Mouse (Mus musculus): ENCODE data around the gene Osbpl10.
"Not testable (repeated sequence)": the region's sequence is repeated elsewhere in the genome, so short reads cannot be mapped to it uniquely, and the experiment has no call there.

The Osbpl10 gene

DNA sequence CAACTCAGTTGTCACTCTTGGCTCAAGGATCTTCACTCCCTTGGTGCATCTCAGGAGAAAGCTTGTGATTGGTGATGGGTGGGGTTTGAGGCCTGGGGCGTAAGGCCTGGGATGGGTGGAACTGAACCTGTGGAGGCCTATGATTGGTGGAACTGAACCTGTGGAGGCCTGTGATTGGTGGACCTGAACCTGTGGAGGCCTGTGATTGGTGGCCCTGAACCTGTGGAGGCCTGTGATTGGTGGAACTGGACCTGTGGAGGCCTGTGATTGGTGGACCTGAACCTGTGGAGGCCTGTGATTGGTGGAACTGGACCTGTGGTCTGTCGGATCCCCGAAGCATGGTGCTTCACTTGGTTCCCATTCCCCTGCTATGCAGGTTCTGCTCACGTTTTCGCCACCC lies 7.4 kb downstream of the Osbpl10 start:
- DNase-seq (ENCODE audit: low spot score) = no peak

DNA sequence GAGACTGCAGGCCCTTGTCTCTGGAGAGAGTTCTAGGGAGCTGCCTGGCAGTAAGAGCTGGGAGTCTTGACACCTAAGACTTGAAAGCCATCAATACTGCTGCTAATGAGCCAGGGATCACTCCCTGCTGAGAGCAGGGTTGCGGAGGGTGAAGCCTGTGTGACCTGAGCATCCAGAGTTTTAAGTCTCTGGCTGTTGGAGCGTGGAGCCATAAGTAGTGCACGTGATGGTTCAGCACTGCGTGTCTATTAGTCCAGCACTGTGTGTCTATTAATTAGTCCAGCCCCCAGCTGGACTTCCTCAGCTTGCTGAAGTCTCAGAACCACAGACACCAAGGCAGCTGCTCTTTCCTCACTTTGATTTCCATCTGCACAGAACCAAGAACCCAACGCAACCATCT lies 8.0 kb downstream of the Osbpl10 start:
- DNase-seq (ENCODE audit: low spot score) = peak; percentile 40

DNA sequence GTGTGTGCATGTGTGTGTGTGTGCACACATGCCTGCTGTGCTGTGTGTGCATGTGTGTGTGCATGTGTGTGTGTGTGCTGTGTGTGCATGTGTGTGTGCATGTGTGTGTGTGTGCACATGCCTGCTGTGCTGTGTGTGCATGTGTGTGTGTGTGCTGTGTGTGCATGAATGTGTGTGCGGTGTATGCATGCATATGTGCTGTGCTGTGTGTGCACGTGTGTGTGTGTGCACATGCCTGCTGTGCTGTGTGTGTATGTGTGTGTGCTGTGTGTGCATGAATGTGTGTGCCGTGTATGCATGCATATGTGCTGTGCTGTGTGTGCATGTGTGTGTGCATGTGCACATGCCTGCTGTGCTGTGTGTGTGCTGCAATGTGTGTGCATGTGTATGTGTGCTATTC lies 9.7 kb downstream of the Osbpl10 start:
- DNase-seq (ENCODE audit: low spot score) = no peak

DNA sequence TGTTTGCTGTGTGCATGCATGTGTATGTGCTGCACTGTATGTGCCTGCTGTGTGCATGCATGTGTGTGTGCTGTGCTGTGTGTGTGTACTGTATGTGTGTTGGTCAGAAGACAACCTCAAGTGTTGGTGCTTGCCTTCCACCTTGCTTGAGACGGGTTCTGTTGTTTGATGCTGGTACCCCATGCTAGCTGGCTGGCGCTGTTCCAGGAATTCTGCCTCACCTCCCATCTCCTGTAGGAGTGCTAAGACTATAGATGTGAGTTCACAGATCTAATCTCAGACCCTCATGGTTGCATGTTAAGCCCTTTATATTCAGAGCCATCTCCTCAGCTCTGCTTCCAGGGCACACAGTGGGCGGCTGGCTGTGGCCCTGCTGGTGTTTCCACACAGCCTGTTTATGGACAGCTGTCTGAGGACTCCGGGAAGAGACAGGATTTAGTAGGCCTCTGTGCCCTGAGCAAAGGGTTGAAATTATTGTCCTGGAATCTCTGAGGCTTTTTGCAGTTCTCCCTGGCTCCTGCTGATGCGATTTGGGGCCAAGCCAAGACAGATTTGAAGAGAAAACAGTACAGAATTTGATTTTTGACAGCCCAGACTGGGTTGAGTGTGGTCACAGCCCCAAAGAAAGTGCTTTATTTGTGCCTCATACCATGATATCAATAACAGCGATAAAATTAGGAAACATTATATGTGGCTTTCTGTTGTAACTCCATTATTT lies 10.4 kb downstream of the Osbpl10 start:
- peak; percentile 29 for DNase-seq (ENCODE audit: low spot score)

DNA sequence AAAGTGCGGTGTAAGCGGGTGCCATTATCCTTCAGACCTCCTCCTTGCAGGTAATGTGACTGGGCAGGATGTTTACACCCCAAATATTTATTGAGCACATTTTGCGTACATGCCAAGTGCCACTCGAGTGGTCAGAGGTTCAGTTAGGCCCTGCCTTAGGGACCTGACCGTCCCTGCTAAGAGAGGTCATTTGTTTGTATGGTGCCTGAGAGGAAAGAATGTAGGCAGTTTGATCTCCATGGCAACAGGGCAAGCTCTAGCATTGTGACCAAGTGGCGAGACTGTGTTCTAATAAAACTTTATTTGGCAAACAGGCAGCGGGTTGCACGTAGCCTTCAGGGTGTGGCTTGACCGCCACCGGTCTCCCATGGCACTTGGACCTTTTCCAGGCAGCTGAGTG lies 12.1 kb downstream of the Osbpl10 start:
- no peak for DNase-seq (ENCODE audit: low spot score)

DNA sequence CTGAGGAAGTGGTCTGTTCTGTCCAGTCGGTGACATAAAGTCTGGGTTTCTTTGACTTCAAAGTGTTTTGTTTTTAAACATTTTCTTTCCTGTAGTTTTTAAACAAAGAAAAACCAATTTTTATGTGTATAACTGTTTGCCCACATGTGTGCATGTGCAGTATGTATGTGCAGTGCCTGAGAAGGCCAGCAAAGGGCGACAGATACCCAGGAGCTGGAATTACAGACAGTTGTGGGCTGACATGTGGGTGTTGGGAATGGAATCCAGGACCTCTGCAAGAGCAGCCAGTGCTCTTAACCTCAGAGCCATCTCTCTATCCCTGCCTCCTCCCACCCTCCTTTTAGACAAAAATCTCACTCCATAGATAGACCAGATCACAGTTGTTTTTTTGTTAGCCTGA lies 14.2 kb downstream of the Osbpl10 start:
- no peak for DNase-seq (ENCODE audit: low spot score)

DNA sequence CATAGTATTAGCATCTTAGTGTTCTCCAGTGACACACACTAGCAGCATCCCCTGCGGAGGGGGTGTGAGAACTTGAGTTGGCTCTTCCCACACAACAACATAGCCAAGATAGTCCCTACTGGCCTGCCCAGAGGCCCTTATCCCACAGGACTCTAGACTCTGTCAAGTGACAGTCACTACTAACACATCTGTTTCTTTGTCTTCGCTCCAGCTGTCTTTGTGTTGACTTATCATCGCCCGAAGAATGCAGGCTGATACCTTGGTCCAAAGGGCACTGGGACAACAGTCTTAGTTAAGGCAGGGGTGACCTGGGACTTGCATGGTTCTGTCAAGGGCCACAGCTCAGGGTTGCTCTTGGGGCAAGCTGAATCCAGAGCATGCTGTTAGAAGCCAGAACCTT lies 16.9 kb downstream of the Osbpl10 start:
- DNase-seq (ENCODE audit: low spot score) = no peak

DNA sequence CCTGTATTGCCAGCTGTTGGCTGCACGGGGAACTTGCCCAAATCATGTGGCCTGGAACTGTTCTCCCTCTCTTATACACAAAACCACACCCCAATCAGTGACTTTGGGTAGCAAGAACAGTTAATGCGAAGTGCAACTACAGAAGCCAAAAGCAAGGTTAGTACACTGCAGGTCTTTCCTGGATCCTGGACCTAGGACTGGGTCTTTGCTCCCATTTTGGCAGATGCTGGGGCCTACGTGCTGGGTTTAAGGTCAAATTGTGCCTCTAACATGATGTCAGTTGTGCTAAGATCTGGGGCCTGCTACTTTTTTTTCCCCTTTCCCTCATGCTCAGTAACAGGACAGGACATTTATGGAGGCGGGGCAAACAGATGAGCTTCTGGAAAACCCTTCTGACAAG lies 17.3 kb downstream of the Osbpl10 start:
- DNase-seq (ENCODE audit: low spot score) = no peak

DNA sequence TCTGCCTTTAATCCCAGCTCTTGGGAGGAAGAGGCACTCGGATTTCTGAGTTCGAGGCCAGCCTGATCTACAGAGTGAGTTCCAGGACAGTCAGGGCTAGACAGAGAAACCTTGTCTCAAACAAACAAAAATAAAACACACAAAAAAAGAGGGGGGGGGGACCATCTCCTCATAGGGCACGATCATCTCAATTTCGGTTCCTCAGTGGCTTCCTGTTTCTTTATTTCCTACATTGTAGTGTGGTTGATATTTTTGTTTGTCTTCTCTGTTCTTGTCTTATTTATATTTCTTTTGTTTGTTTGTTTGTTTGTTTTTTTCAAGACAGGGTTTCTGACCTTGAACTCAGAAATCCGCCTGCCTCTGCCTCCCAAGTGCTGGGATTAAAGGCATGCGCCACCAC lies 18.1 kb downstream of the Osbpl10 start:
- no peak for DNase-seq (ENCODE audit: low spot score)

DNA sequence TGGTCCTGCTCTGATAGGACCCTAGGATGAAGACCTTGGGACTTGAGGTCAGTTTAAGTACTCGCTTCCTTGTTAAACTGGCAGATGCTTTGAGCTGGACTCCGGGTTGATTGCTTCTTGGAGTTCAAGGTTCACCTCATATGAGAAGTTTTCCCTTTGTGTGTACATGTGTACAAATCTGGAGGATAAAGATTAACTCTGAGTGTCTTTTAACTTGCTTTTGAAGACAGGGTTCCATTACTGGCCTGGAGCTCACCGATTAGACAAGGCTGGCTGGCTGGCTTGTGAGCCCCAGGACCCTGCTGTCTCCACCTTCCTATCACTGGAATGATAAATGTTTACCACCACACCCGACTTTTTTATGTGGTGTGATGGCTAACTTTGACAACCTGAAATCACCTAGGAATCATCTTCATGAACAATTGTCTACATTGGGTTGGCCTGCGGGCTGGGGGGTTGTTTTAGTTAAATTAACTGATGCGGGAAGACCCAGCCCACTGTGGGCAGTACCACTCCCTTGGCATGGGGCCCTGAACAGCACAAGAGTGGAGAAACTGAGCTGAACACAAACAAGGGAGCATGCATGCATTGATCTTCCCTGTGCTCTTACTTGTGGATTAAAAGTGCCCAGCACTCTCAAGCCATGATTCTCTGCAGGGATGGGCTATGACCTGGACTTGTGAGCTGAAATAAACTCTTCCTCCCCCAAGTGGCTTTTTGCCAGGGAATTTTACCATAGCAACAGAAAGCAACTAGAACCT lies 20.8 kb downstream of the Osbpl10 start:
- DNase-seq (ENCODE audit: low spot score) = no peak

DNA sequence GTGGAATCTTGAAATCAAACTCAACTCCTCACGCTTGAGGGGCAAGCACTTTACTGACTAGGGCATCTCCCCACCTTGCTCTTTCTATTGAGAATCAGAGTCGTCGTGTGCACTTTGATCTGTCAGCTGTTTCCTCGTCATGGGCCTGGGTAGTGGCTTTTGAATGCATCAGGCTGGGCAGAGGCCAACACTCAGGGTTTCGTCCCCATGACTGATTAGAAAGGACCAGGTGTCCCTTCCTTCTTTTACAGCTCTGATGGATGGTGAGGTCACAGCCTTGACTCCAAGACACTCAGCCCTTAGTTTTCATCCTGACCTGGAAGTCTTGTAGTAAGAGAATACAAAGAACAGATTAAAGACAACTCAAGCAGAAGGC lies 21.4 kb downstream of the Osbpl10 start:
- DNase-seq (ENCODE audit: low spot score) = no peak

DNA sequence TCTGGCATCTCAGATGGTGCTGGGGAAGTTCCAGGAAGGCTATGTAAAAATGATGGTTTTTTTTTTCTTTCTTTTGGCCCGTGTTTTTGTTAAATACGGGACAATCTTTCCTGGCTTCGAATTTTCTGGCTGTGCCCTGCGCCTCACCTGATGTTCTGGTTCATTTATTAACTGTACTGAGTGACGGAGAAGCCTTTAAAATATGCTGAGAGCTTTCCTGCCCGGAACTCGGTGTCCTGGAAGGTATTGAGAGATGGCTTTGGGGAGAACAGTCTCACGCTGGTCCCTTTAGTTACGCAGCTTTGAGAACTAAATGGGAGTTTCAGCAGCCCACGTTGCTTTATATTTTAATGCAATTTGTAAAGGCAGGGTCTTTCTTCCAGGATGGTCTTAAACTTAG lies 27.1 kb downstream of the Osbpl10 start:
- no peak for DNase-seq (ENCODE audit: low spot score)

DNA sequence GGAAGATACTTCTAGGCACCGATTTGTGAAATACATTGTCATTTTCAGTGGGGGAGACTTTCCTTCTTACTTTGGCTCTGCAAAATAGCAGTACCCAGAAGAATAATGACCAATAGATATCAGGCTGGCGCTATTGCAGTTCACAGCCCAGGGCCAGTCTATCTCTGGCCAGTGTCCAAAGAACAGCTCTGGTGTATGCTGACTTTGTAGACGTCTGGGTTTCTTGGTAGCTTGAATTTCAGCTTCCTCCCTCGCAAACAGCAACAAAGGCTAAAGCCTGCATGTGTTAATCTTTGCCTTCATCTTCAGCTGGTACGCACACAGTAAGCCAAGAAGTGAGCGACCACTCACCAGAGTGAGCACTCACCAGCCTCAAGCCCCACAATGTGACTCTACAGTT lies 29.4 kb downstream of the Osbpl10 start:
- DNase-seq (ENCODE audit: low spot score) = no peak

DNA sequence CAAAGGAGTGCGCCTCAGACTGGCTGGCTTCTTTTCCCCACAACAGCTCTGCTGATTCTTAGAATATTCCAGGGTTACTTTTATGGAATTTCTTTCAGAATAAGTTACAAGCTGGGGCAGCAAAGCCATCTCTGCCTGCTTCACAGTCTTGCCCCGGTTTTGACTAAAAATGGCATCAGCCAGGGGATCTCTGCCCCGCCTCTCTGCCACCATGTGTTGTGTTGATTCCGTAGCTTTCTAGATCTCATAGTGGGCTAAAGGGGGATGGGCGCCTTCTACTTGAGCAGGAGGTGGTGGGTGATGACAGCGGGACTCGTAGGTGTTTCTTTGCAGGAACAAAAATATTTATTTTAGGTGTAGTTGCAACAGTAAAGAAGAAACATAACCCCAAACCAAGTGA lies 29.8 kb downstream of the Osbpl10 start:
- DNase-seq (ENCODE audit: low spot score) = no peak

DNA sequence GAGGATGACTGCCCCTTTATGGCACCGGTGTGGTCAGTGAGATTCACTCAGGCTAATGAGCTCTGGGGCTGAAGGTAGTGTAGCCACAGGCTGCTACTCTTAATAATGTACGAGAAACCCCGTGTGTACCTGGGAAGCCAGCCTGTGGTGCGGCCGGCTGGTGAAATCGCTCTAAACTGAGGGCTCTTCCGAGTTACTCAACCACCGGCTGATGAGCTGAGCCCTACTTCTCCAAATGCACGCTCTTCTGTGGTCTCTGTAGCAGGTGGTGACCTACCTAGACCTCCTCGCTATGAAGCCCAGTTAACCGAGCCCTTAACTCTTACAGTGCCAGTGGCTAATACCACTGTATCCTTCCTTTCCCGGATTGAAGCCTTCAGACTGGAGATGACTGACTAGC lies 34.0 kb downstream of the Osbpl10 start:
- DNase-seq (ENCODE audit: low spot score) = no peak

DNA sequence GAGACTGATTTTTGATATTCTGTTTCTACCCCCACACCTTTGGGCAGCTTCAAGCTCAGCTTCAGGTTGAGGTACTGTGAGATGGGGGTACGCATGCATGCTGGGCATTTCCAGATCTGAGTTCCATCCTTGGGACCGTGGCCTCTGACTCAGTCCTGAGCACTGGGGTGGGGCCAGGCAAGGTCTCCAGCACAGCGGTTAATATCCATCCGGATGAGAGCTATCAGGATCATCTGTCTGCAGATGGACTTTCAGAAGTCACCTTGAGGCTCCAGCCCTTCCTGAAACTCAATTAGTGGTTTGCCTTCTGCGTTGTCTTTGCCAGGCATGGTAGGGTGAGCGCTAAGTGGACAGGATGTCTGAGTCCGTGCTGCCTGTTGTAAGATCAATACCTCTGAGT lies 41.8 kb downstream of the Osbpl10 start:
- DNase-seq (ENCODE audit: low spot score) = no peak

DNA sequence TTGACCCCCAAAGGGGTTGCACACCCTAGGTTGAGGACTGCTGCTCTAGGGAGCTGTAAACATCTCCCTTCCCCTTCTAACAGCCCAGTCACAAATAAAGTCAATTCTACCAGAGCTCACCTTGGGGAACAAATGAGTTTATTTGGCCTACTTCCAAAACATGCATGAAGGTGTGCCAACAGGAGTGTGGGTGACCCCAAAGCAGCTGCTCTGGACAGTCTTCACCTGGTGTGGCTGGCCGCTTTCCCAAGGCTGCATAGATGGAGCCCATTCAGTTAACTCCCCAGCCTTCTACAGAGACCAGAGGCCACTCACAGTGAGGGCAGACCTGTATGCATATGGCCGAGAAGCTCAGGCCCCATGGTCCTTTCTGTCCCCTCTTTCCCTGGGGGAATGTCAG lies 43.0 kb downstream of the Osbpl10 start:
- no peak for DNase-seq (ENCODE audit: low spot score)

DNA sequence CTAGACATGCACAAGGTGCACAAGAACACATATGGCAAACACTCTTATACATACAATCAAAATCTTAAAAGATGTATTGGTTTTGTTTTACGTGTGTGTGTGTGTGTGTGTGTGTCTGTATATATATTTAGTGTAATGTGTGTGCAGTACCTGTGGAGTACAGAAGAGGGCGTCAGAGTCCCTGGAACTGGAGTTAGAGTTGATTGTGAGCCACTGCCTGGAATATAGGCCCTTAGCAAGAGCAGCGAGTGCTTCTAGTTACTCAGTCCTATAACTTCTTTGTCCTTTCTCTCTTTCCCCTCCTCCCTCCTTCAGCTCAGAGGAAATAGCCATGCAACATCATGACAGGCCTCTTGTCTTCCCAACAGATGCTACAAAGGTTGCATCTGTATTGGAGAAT lies 44.8 kb downstream of the Osbpl10 start:
- no peak for DNase-seq (ENCODE audit: low spot score)

DNA sequence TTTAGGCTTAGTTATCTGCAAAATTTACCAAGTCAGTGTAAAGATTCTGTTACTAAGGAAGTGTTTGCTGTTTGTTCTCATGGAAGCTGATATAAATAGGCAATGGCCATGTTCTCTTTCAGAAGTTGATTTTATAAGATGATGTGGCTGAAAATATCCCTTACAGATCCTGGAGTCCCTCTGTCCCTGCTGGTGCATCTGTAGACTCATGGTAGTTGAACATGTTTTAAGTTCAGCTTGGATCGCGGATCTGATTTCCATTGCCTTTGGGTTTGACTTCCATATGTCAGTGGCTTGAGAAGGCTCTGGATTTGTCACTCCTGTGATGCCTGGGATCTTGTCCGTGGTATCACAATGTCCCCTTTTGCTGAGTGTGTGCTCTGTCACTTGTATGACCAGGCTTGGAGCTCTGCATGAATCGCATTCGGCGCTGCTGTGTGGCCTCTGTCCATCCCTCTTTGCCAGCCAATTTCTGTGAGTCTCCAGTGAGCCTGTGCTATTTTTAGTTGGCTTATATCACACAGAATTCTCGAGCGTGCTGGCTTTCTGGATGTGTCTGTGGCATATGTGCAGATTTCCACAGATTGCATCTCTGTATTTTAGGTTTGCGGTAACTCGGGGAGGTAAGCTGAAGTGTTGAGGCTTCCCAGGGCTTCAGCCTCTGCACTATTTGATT lies 45.5 kb downstream of the Osbpl10 start:
- DNase-seq (ENCODE audit: low spot score) = peak; percentile 34

DNA sequence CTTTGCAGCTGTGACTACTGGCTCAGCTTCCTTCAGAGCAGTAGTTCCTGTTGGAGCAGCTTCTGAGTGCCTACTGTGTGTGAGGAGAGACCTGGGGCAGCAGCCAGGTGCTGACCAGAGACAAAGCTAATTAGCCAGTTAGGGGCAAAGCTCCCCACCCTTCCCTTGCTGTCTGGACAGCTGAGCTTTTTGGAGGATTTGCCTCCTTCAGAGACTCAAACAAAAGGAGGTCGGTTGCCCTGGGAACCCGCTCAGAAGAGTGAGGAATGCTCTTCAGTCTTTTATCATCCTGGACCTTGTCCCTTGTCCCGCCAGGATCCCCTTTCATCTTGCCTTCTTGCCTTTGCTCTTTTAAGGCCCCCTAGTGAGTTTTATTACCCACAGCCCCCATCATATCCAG lies 50.9 kb downstream of the Osbpl10 start:
- DNase-seq (ENCODE audit: low spot score) = no peak

DNA sequence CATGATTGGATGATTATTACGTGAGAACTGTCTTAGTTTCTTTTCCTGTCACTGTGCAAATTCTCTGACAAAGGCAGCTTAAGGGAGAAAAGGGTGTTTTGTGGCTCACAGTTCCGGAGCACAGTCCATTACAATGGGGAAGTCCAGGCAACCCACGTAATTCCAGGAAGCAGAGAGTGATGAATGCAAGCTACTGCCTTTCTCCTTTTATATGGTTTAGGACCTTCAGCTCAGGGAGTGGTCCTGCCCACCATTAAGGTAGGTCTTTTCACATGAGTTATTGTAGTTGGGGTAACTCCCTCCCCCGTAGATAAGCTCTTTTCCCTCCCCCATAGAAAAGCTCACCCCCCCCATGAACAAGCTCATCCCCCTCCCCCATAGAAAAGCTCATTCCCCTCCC lies 52.2 kb downstream of the Osbpl10 start:
- no peak for DNase-seq (ENCODE audit: low spot score)

DNA sequence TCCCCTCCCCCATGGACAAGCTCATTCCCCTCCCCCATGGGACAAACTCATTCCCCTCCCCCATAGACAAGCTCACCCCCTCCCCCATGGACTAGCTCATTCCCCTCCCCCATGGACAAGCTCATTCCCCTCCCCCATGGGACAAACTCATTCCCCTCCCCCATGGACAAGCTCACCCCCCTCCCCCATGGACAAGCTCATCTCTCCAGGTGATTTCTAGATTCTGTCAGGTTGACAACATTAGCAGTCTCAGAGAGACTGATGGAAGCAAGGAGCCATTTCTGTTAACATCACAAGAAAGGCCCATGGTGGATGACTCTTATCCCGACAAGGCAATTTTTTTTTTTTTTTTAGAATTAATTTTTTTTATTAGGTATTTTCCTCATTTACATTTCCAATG lies 52.7 kb downstream of the Osbpl10 start:
- not testable (repeated sequence) for DNase-seq (ENCODE audit: low spot score)

DNA sequence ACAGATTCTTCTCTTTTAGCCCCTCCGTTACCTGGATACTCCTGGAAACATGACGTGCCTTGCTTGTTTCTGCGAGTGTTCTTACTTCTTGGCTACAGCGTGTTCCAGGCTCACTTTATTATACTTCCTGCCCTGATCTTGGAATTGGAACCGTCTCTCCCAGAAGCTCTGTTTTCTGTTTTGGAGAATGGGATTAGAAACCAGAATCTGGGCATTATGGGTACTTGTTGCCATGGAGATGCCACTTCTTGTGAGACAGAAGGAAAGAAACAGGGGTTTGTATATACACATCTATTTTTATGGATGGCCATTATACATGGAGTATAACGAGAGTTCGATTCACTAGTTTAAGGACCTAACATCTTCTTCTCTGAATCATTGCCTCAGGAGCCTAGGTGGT lies 54.4 kb downstream of the Osbpl10 start:
- DNase-seq (ENCODE audit: low spot score) = no peak

Data from layer of hippocampus, adult 11-12 months (tissue).